Comparison of ENCODE assay signal across 22 mouse cellular contexts in the genomic region with DNA sequence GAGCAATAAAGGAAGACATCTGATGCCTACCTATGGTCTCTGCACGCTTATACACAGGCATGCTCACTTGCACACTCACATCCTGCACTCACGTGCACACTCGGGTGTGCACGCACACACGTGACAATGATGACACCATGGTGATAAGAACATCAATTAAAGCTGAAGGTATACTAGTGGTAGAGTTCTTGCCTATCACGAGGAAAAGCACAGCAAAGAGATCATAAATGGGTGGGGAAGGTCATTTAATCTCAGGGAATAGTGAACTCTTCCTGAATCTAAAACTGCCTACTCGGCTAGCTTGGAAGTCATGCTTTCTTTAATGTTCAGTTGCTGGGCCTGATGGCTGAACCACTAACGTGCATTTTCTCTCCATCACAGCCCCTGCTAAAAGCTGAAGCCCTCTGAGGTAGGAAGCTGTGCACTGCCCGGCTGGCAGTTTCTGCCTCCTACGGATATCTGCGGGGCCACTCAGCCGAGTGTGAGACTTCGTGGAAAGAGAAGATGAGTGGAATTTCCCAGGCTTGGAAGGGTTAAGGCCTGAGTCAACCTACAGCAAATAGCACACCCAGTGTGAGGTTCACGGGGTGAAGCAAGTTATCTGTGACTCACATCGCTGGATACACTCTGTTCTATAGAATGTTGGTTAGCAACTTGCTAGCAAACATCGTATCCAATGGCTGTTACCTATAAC. TPM values are rescaled to one million over a fixed set of nuclear protein-coding genes. Genes with fewer than 3 reads are reported as not detected.
DNase-seq lines count a peak whose midpoint lies in the region; ATAC-seq lines count a peak whose summit lies in the region.
"Had no signal": no experiment of that assay in that cellular context is flagged by ENCODE, and none has a peak within 500 bp of the region (broad histone marks: within the 10 kb centered on the region; RNA-seq: fewer than 3 reads in every experiment).

No protein-coding gene starts in this region.

- H3K4me1 ChIP-seq in forebrain, embryonic 10.5 days = peaks cover 29% of the 10 kb centered on the region
- H3K4me1 ChIP-seq in forebrain, embryonic 12.5 days = peaks cover 19% of the 10 kb centered on the region; the same call in 1 of the 2 replicates
- peaks cover 16% of the 10 kb centered on the region for H3K4me1 ChIP-seq in limb, embryonic 15.5 days
- H3K4me1 ChIP-seq in limb, embryonic 10.5 days = peaks cover 13% of the 10 kb centered on the region
- H3K4me1 ChIP-seq in stomach, embryonic 15.5 days = no peaks in the 10 kb centered on the region
- H3K4me1 ChIP-seq in hindbrain, embryonic 11.5 days (replicated peaks; ENCODE audit: control insufficient read depth, insufficient read depth, low read length) = no peaks in the 10 kb centered on the region

- peak overlapping the region; percentile 44 for H3K27ac ChIP-seq in forebrain, embryonic 10.5 days
- H3K27ac ChIP-seq in forebrain, embryonic 12.5 days = no peak overlapping the region
- H3K27ac ChIP-seq in limb, embryonic 15.5 days = peak overlapping the region; percentile 80
- no peak overlapping the region for H3K27ac ChIP-seq in limb, embryonic 10.5 days
- peak overlapping the region; percentile 87 for H3K27ac ChIP-seq in stomach, embryonic 15.5 days
- H3K27ac ChIP-seq in hindbrain, embryonic 11.5 days (ENCODE audit: low read depth, low read length) = no peak overlapping the region
- H3K27ac ChIP-seq: embryonic facial prominence, embryonic 13.5 days; hindbrain, embryonic 13.5 days; liver, embryonic 12.5 days had no signal

- WGBS in forebrain, embryonic 10.5 days = 89% methylated on average over 16 of the region's 16 CpGs
- 91% methylated on average over 16 of the region's 16 CpGs for WGBS in forebrain, embryonic 12.5 days
- 80% methylated on average over 16 of the region's 16 CpGs for whole genome bisulfite sequencing in limb, embryonic 15.5 days
- 91% methylated on average over 16 of the region's 16 CpGs for WGBS in limb, embryonic 10.5 days
- WGBS in stomach, embryonic 15.5 days = 65% methylated on average over 16 of the region's 16 CpGs
- WGBS in hindbrain, embryonic 11.5 days = 85% methylated on average over 16 of the region's 16 CpGs

- no peaks in the 10 kb centered on the region for H3K9me3 ChIP-seq in forebrain, embryonic 10.5 days
- H3K9me3 ChIP-seq in forebrain, embryonic 12.5 days = no peaks in the 10 kb centered on the region
- H3K9me3 ChIP-seq in limb, embryonic 15.5 days = no peaks in the 10 kb centered on the region
- no peaks in the 10 kb centered on the region for H3K9me3 ChIP-seq in limb, embryonic 10.5 days (replicated peaks)
- no peaks in the 10 kb centered on the region for H3K9me3 ChIP-seq in stomach, embryonic 15.5 days
- no peaks in the 10 kb centered on the region for H3K9me3 ChIP-seq in hindbrain, embryonic 11.5 days (ENCODE audit: control insufficient read depth, low read length)
- H3K9me3 ChIP-seq: embryonic facial prominence, embryonic 13.5 days; hindbrain, embryonic 13.5 days; liver, embryonic 12.5 days had no signal

- H3K27me3 ChIP-seq in forebrain, embryonic 10.5 days (ENCODE audit: poor library complexity, severe bottlenecking) = no peaks in the 10 kb centered on the region
- no peaks in the 10 kb centered on the region for H3K27me3 ChIP-seq in forebrain, embryonic 12.5 days
- no peaks in the 10 kb centered on the region for H3K27me3 ChIP-seq in limb, embryonic 15.5 days
- H3K27me3 ChIP-seq in limb, embryonic 10.5 days (ENCODE audit: low read depth, poor library complexity, severe bottlenecking) = no peaks in the 10 kb centered on the region
- H3K27me3 ChIP-seq in stomach, embryonic 15.5 days (replicated peaks) = no peaks in the 10 kb centered on the region
- H3K27me3 ChIP-seq in hindbrain, embryonic 11.5 days (ENCODE audit: control insufficient read depth, insufficient read depth, low read length) = no peaks in the 10 kb centered on the region
- H3K27me3 ChIP-seq: CH12.LX; embryonic facial prominence, embryonic 13.5 days; hindbrain, embryonic 13.5 days; liver, embryonic 12.5 days had no signal

- H3K9ac ChIP-seq in forebrain, embryonic 12.5 days = no peak overlapping the region
- no peak overlapping the region for H3K9ac ChIP-seq in limb, embryonic 15.5 days
- H3K9ac ChIP-seq in stomach, embryonic 15.5 days = no peak overlapping the region
- no peak overlapping the region for H3K9ac ChIP-seq in hindbrain, embryonic 11.5 days (ENCODE audit: low read depth, low read length)
- H3K9ac ChIP-seq: embryonic facial prominence, embryonic 13.5 days; hindbrain, embryonic 13.5 days; liver, embryonic 12.5 days; lung, embryonic 14.5 days had no signal

- DNase-seq in forebrain, embryonic 10.5 days (ENCODE audit: extremely low spot score, low spot score) = no peak
- no peak for DNase-seq in limb, embryonic 10.5 days (ENCODE audit: low spot score)
- DNase-seq in NIH3T3 (ENCODE audit: low read depth) = peak; percentile 37
- DNase-seq in cerebellum, postnatal 25 days = no peak
- DNase-seq in hindbrain, embryonic 11.5 days (ENCODE audit: low spot score) = no peak
- DNase-seq: adrenal gland, adult 8-10 months; cerebellum, adult 11 months; gastrocnemius, postnatal 25 days; heart, postnatal 10 days; kidney, adult 11 months; layer of hippocampus, postnatal 36 days; lung, embryonic 14.5 days; midbrain, embryonic 14.5 days; thymus, postnatal 36 days had no signal

- no peak overlapping the region for H3K4me2 ChIP-seq in forebrain, embryonic 12.5 days
- H3K4me2 ChIP-seq in limb, embryonic 15.5 days = no peak overlapping the region
- H3K4me2 ChIP-seq in stomach, embryonic 15.5 days = no peak overlapping the region
- no peak overlapping the region for H3K4me2 ChIP-seq in hindbrain, embryonic 11.5 days (replicated peaks; ENCODE audit: low read depth, low read length)
- H3K4me2 ChIP-seq: embryonic facial prominence, embryonic 13.5 days; hindbrain, embryonic 13.5 days; liver, embryonic 12.5 days; lung, embryonic 14.5 days had no signal

- no peaks in the 10 kb centered on the region for H3K36me3 ChIP-seq in forebrain, embryonic 10.5 days (replicated peaks)
- no peaks in the 10 kb centered on the region for H3K36me3 ChIP-seq in forebrain, embryonic 12.5 days (replicated peaks)
- H3K36me3 ChIP-seq in limb, embryonic 15.5 days = no peaks in the 10 kb centered on the region
- no peaks in the 10 kb centered on the region for H3K36me3 ChIP-seq in limb, embryonic 10.5 days
- no peaks in the 10 kb centered on the region for H3K36me3 ChIP-seq in stomach, embryonic 15.5 days
- no peaks in the 10 kb centered on the region for H3K36me3 ChIP-seq in hindbrain, embryonic 11.5 days (ENCODE audit: control insufficient read depth, insufficient read depth, low read length)
- H3K36me3 ChIP-seq: embryonic facial prominence, embryonic 13.5 days; hindbrain, embryonic 13.5 days; liver, embryonic 12.5 days had no signal

- ATAC-seq in forebrain, embryonic 12.5 days (ENCODE audit: low FRiP score) = no peak
- ATAC-seq in limb, embryonic 15.5 days (ENCODE audit: insufficient number of reproducible peaks, low FRiP score, low TSS enrichment, low read depth) = peak; percentile 52; the same call in 1 of the 2 replicates
- peak; percentile 69 for ATAC-seq in stomach, embryonic 15.5 days (ENCODE audit: insufficient read depth, low FRiP score, low read depth)
- no peak for ATAC-seq in hindbrain, embryonic 11.5 days (ENCODE audit: low FRiP score)
- ATAC-seq: liver, embryonic 12.5 days had no signal

- H3K4me3 ChIP-seq in forebrain, embryonic 10.5 days = no peak overlapping the region
- no peak overlapping the region for H3K4me3 ChIP-seq in forebrain, embryonic 12.5 days (replicated peaks)
- H3K4me3 ChIP-seq in limb, embryonic 15.5 days = no peak overlapping the region
- H3K4me3 ChIP-seq in limb, embryonic 10.5 days = no peak overlapping the region
- H3K4me3 ChIP-seq in stomach, embryonic 15.5 days (replicated peaks) = no peak overlapping the region
- no peak overlapping the region for H3K4me3 ChIP-seq in hindbrain, embryonic 11.5 days (ENCODE audit: low read depth, low read length)
- H3K4me3 ChIP-seq: embryonic facial prominence, embryonic 13.5 days; hindbrain, embryonic 13.5 days; liver, embryonic 12.5 days; myocyte had no signal

RNA-seq across cellular contexts. Expression of a gene that starts 25.4 kb away (rescaled TPM):
- 103 and 116 TPM in 2 replicates for polyA plus RNA-seq in forebrain, embryonic 10.5 days (2016; fragmentation: Nextera tagmentation; extraction: Ambion mirVana)
- 115 and 122 TPM in 2 replicates for polyA plus RNA-seq in forebrain, embryonic 12.5 days (2016; fragmentation: Nextera tagmentation; extraction: Ambion mirVana)
- 114 and 115 TPM in 2 replicates for polyA plus RNA-seq in limb, embryonic 15.5 days (2015; fragmentation: Nextera tagmentation; extraction: Ambion mirVana)
- polyA plus RNA-seq in limb, embryonic 10.5 days (2016; fragmentation: Nextera tagmentation; extraction: Ambion mirVana) = 24.8 and 26.2 TPM in 2 replicates
- polyA plus RNA-seq in stomach, embryonic 15.5 days (2015; fragmentation: Nextera tagmentation; extraction: Ambion mirVana) = 223 and 228 TPM in 2 replicates
- polyA plus RNA-seq in hindbrain, embryonic 11.5 days (2014; fragmentation: Nextera tagmentation; extraction: Ambion mirVana) = 73.8 and 91.1 TPM in 2 replicates

Comparison
In these comparisons a context has a peak if more than half of its experiments do, and no peak if none do; other contexts are left out.
1. H3K27ac ChIP-seq: peak in forebrain, embryonic 10.5 days (single experiment), limb, embryonic 15.5 days (single experiment) and stomach, embryonic 15.5 days (single experiment); none in forebrain, embryonic 12.5 days (single experiment), limb, embryonic 10.5 days (single experiment) and hindbrain, embryonic 11.5 days (single experiment).
2. ATAC-seq: peak in limb, embryonic 15.5 days (single experiment) and stomach, embryonic 15.5 days (single experiment); none in forebrain, embryonic 12.5 days (single experiment) and hindbrain, embryonic 11.5 days (single experiment).